Mouse (Mus musculus): ENCODE measurements around the gene Igf2bp3. TPM values are rescaled to one million over a fixed set of nuclear protein-coding genes. Genes with fewer than 3 reads are reported as not detected.

The Igf2bp3 gene
- polyA plus RNA-seq, 1 experiment from 2014 or later: 57.8 TPM

DNA sequence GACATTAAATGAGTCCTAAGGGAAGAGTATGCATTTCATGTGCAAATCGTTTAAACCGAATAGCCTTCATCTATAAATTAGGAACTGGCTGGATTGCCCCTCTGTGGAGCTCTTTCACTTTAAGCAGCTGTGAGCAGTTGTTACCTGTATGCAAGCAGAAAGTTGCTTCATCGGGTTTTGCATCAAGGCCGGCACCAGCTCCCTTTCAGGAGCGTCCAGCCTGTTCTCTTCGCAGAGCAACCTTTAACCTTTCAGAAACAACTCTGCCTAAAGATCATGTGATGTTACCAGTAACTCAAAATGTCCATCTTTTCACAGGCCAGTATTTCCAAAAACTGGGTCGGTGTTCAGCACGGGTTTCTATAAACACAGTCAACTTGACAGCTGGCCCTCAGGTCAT lies 167.8 kb downstream of the Igf2bp3 start:
- Histone ChIP-seq H3K4me2 (replicated peaks) (no peak overlapping the region), H3K4me3 (replicated peaks) (no peak overlapping the region), H3K4me1 (replicated peaks) (no peaks in the 10 kb centered on the region), H3K9ac (replicated peaks) (no peak overlapping the region), H3K27me3 (no peaks in the 10 kb centered on the region), H3K36me3 (no peaks in the 10 kb centered on the region), H3K27ac (no peak overlapping the region), H3K9me3 (no peaks in the 10 kb centered on the region)
- WGBS: 85% methylated on average over 8 of the region's 8 CpGs
- ATAC-seq: no peak

- no peaks in the 10 kb centered on the region for H3K4me1 ChIP-seq (replicated peaks)
- H3K9ac ChIP-seq (replicated peaks): no peak overlapping the region; the same call in 1 of the 2 replicates
- H3K4me3 ChIP-seq (replicated peaks): no peak overlapping the region
- no peak overlapping the region for H3K4me2 ChIP-seq (replicated peaks)
- H3K9me3 ChIP-seq: no peaks in the 10 kb centered on the region
- 62% methylated on average over 6 of the region's 6 CpGs for WGBS
- H3K27ac ChIP-seq: no peak overlapping the region
- no peak for ATAC-seq
- H3K36me3 ChIP-seq: no peaks in the 10 kb centered on the region
- no peaks in the 10 kb centered on the region for H3K27me3 ChIP-seq
Observed at GRCm38 (mm10) chr6:49046502-49046901, 168.3 kb downstream of the Igf2bp3 start.

GRCm38 (mm10) chr6:49039470-49040180 lies 175.1 kb downstream of the Igf2bp3 start:
- Histone ChIP-seq H3K4me2 (replicated peaks) (peak overlapping the region; percentile 44), H3K9me3 (no peaks in the 10 kb centered on the region), H3K9ac (replicated peaks) (0 out of 2 replicates have a peak overlapping the region, but pooled peaks have one; percentile 33), H3K4me1 (replicated peaks) (peaks cover 4% of the 10 kb centered on the region; the same call in 1 of the 2 replicates), H3K36me3 (no peaks in the 10 kb centered on the region), H3K4me3 (replicated peaks) (peak overlapping the region; percentile 28), H3K27ac (no peak overlapping the region), H3K27me3 (peaks cover 6% of the 10 kb centered on the region; the same call in 1 of the 2 replicates)
- no peak for ATAC-seq
- WGBS: 13% methylated on average over 18 of the region's 18 CpGs

- no peak overlapping the region for H3K4me3 ChIP-seq (replicated peaks)
- H3K27ac ChIP-seq: no peak overlapping the region
- H3K4me1 ChIP-seq (replicated peaks): peaks cover 4% of the 10 kb centered on the region; the same call in 1 of the 2 replicates
- ATAC-seq: no peak
- no peak overlapping the region for H3K4me2 ChIP-seq (replicated peaks)
- no peaks in the 10 kb centered on the region for H3K36me3 ChIP-seq
- H3K27me3 ChIP-seq: peaks cover 6% of the 10 kb centered on the region; the same call in 1 of the 2 replicates
- no peak overlapping the region for H3K9ac ChIP-seq (replicated peaks)
- WGBS: 61% methylated on average over 12 of the region's 12 CpGs
- no peaks in the 10 kb centered on the region for H3K9me3 ChIP-seq
Observed at GRCm38 (mm10) chr6:49037268-49037662, 177.5 kb downstream of the Igf2bp3 start.

DNA sequence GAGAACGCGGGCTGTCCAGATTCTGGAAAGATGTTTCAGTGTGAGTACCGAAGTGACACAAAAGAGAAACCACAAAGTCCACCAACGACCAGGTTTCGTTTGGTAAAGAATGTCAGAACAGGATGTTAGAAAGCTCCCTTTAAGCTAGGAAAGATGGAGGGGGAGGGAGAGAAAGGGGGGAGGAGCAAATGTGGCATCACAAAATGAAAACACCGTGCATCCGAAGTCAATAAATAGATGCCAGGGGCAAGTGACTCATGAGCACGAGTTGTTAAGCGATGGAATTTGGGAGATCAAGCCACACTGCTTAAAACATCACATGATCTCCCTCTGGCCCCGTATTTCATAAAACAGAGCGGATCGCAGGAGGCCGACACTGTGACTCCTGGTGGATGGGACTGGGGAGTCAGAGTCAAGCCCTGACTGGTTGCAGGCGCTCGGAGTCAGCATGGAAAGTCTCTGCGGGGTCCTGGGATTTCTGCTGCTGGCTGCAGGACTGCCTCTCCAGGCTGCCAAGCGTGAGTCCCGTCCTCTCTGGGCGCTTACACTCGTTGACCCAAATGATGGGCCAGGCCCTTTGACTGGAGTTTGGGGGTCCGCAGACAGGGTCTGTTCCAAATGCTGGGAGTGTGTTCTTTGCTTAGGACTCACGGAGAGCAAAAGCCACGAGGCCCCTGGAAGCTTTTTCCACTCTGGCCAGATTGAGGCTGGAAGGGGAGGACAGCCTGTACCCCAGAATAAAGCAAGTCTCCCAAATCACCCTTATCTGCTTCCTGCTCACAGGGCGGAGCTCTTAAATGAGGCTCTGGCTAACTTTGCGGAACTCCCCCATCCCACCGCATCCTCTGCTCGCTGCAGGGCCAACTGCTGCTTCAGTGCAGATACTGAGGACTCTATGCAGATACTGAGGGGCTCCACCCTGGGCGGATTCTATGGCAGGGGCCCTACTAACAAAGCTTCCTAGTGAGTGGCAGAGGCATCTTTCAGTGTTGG lies 178.2 kb downstream of the Igf2bp3 start, which contains the start of gene Gpnmb:
TSS of gene Gpnmb (plus strand) at position 272 of the 993 bp plus-strand sequence.
- 45% methylated on average over 28 of the region's 28 CpGs for WGBS

More for the DNA sequence above, 178.2 kb downstream of the Igf2bp3 start, which contains the start of gene Gpnmb:
- Histone ChIP-seq H3K27ac (no peak within 1 kb of the TSS), H3K9me3 (no peaks in the 10 kb centered on the region), H3K4me3 (replicated peaks) (no peak within 1 kb of the TSS), H3K36me3 (no peaks in the 10 kb centered on the region), H3K4me2 (replicated peaks) (peak within 1 kb of the TSS; percentile 14), H3K9ac (replicated peaks) (no peak within 1 kb of the TSS), H3K4me1 (replicated peaks) (peaks cover 4% of the 10 kb centered on the region; the same call in 1 of the 2 replicates), H3K27me3 (peaks cover 6% of the 10 kb centered on the region; the same call in 1 of the 2 replicates)
- no peak for ATAC-seq

Other genes with a start within 250 kb of the Igf2bp3 start
- not detected in 2 replicates for gene Doxl2, start 240.0 kb downstream of the Igf2bp3 start, polyA plus RNA-seq (2015; fragmentation: Nextera tagmentation; extraction: Ambion mirVana)
- not detected in 2 replicates for gene Svs1, start 228.1 kb downstream of the Igf2bp3 start, polyA plus RNA-seq (2015; fragmentation: Nextera tagmentation; extraction: Ambion mirVana)
- gene Gpnmb, start 178.4 kb downstream of the Igf2bp3 start, polyA plus RNA-seq (2015; fragmentation: Nextera tagmentation; extraction: Ambion mirVana): 0.05 and 0.11 TPM in 2 replicates
- gene Malsu1, start 141.2 kb downstream of the Igf2bp3 start, polyA plus RNA-seq (2015; fragmentation: Nextera tagmentation; extraction: Ambion mirVana): 65.2 and 70.3 TPM in 2 replicates
- 160 and 164 TPM in 2 replicates for gene Tra2a, start 49.1 kb upstream of the Igf2bp3 start, polyA plus RNA-seq (2015; fragmentation: Nextera tagmentation; extraction: Ambion mirVana)
- 7.3 and 8.3 TPM in 2 replicates for gene Ccdc126, start 104.3 kb upstream of the Igf2bp3 start, polyA plus RNA-seq (2015; fragmentation: Nextera tagmentation; extraction: Ambion mirVana)
- gene Fam221a, start 152.8 kb upstream of the Igf2bp3 start, polyA plus RNA-seq (2015; fragmentation: Nextera tagmentation; extraction: Ambion mirVana): 3.0 and 4.3 TPM in 2 replicates
- gene Stk31, start 180.6 kb upstream of the Igf2bp3 start, polyA plus RNA-seq (2015; fragmentation: Nextera tagmentation; extraction: Ambion mirVana): not detected in 2 replicates